Mouse (Mus musculus) heart, embryonic 13.5 days (tissue): ENCODE results near the gene Cdk4. TPM values are rescaled to one million over a fixed set of nuclear protein-coding genes. Genes with fewer than 3 reads are reported as not detected.
"Not testable (repeated sequence)": the region's sequence is repeated elsewhere in the genome, so short reads cannot be mapped to it uniquely, and the experiment has no call there.

ENCODE experiments used
- ATAC-seq: fragments of 200-750 bp; cut with Nextera tagmentation; 2 replicates; pipeline ENCODE4 v1.8.0; 2017; ENCODE audit warnings: moderate TSS enrichment; ENCODE audit not compliant: insufficient number of reproducible peaks, low FRiP score, low TSS enrichment; ENCODE audit errors: extremely low read depth
- H3K27ac ChIP-seq: fragments of 300-500 bp; sonication (generic); replicated peaks from 2 replicates; pipeline ENCODE4 v1.5.1; 2015; ENCODE audit warnings: moderate library complexity, mild to moderate bottlenecking, inconsistent platforms
- H3K27me3 ChIP-seq: fragments of 300-500 bp; sonication (generic); replicated peaks from 2 replicates; pipeline ENCODE4 v1.6.1; 2015; ENCODE audit warnings: mild to moderate bottlenecking, inconsistent platforms
- H3K36me3 ChIP-seq: fragments of 300-500 bp; sonication (generic); 2 replicates; pipeline ENCODE4 v1.6.1; 2015; ENCODE audit warnings: mild to moderate bottlenecking, inconsistent platforms
- H3K4me1 ChIP-seq: fragments of 300-500 bp; sonication (generic); 2 replicates; pipeline ENCODE4 v1.6.1; 2015; ENCODE audit warnings: inconsistent platforms
- H3K4me2 ChIP-seq: fragments of 300-500 bp; sonication (generic); 2 replicates; pipeline ENCODE4 v1.6.1; 2015; ENCODE audit warnings: inconsistent platforms, mild to moderate bottlenecking, moderate library complexity
- H3K4me3 ChIP-seq: fragments of 300-500 bp; sonication (generic); 2 replicates; pipeline ENCODE4 v1.5.1; 2015; ENCODE audit warnings: moderate library complexity, mild to moderate bottlenecking, inconsistent platforms
- H3K9ac ChIP-seq: fragments of 300-500 bp; sonication (generic); 2 replicates; pipeline ENCODE4 v1.6.1; 2015; ENCODE audit warnings: inconsistent platforms, mild to moderate bottlenecking, moderate library complexity
- H3K9me3 ChIP-seq: fragments of 300-500 bp; sonication (generic); 2 replicates; pipeline ENCODE4 v1.6.1; 2016; ENCODE audit warnings: inconsistent platforms
- WGBS: fragments of 180-500 bp; shearing (Covaris S2); methylation state at CpG from one replicate; pipeline ENCODE4 v1.1.7; 2015; ENCODE audit warnings: mixed read lengths; 5-methylcytosine and 5-hydroxymethylcytosine counted together
- polyA plus RNA-seq: library from polyadenylated mRNA; unstranded; fragments of >200 nt; fragmentation: Nextera tagmentation; extraction: Ambion mirVana; gene quantifications from 2 replicates; pipeline ENCODE4 v1.2.1, GENCODE M21; 2015

The Cdk4 gene
- polyA plus RNA-seq, 1 experiment from 2014 or later: 1,002 TPM

- no peak for ATAC-seq
- WGBS: 79% methylated on average over 9 of the region's 9 CpGs
Observed at GRCm38 (mm10) chr10:127068360-127069038, 5.2 kb downstream of the Cdk4 start.

GRCm38 (mm10) chr10:127069281-127070189, 6.2 kb downstream of the Cdk4 start:
- Histone ChIP-seq H3K9me3 (no peaks in the 10 kb centered on the region), H3K4me3 (peak overlapping the region; percentile 84), H3K4me2 (peak overlapping the region; percentile 95), H3K9ac (peak overlapping the region; percentile 89), H3K36me3 (peaks cover 42% of the 10 kb centered on the region), H3K27me3 (peaks cover 5% of the 10 kb centered on the region; the same call in 1 of the 2 replicates), H3K4me1 (peaks cover 41% of the 10 kb centered on the region), H3K27ac (peak overlapping the region; percentile 92)
- WGBS: 7% methylated on average over 30 of the region's 30 CpGs
- 0 out of 2 replicates have a peak, but pooled peaks have one; percentile 7 for ATAC-seq

More at GRCm38 (mm10) chr10:127068360-127069038, 5.2 kb downstream of the Cdk4 start:
- Histone ChIP-seq H3K9ac (peak overlapping the region; percentile 89), H3K36me3 (peaks cover 43% of the 10 kb centered on the region), H3K4me2 (peak overlapping the region; percentile 95), H3K4me1 (peaks cover 43% of the 10 kb centered on the region), H3K9me3 (no peaks in the 10 kb centered on the region), H3K27ac (peak overlapping the region; percentile 92; the same call in 1 of the 2 replicates), H3K4me3 (peak overlapping the region; percentile 84), H3K27me3 (peaks cover 2% of the 10 kb centered on the region; the same call in 1 of the 2 replicates)

- peak within 1 kb of the TSS; percentile 89 for H3K9ac ChIP-seq
- H3K36me3 ChIP-seq: peaks cover 33% of the 10 kb centered on the region
- peak within 1 kb of the TSS; percentile 84 for H3K4me3 ChIP-seq
- H3K27me3 ChIP-seq: peaks cover 13% of the 10 kb centered on the region
- H3K4me1 ChIP-seq: peaks cover 32% of the 10 kb centered on the region
- H3K4me2 ChIP-seq: peak within 1 kb of the TSS; percentile 95
- no peaks in the 10 kb centered on the region for H3K9me3 ChIP-seq
- WGBS: 2% methylated on average over 36 of the region's 36 CpGs
- peak; percentile 72; the same call in 1 of the 2 replicates for ATAC-seq
- peak within 1 kb of the TSS; percentile 92 for H3K27ac ChIP-seq
Observed at GRCm38 (mm10) chr10:127070190-127071121, 7.1 kb downstream of the Cdk4 start, which contains the start of gene Tspan31. Gene Tspan31, minus strand, starts transcription at chr10:127070264.

GRCm38 (mm10) chr10:127071203-127071602, 7.9 kb downstream of the Cdk4 start:
- H3K4me2 ChIP-seq: peak overlapping the region; percentile 95
- no peaks in the 10 kb centered on the region for H3K9me3 ChIP-seq
- H3K27ac ChIP-seq: no peak overlapping the region
- peaks cover 20% of the 10 kb centered on the region for H3K27me3 ChIP-seq
- WGBS: 71% methylated on average over 9 of the region's 9 CpGs
- peak overlapping the region; percentile 84 for H3K4me3 ChIP-seq
- peak overlapping the region; percentile 87 for H3K9ac ChIP-seq
- ATAC-seq: no peak
- peaks cover 25% of the 10 kb centered on the region for H3K4me1 ChIP-seq
- peaks cover 25% of the 10 kb centered on the region for H3K36me3 ChIP-seq

- H3K4me3 ChIP-seq, H3K27ac ChIP-seq, H3K4me2 ChIP-seq, ATAC-seq, H3K9ac ChIP-seq, H3K9me3 ChIP-seq: not testable (repeated sequence)
- Histone ChIP-seq H3K27me3 (peaks cover 31% of the 10 kb centered on the region), H3K4me1 (peaks cover 20% of the 10 kb centered on the region), H3K36me3 (peaks cover 15% of the 10 kb centered on the region)
- 76% methylated on average over 4 of the region's 4 CpGs for WGBS
Observed at GRCm38 (mm10) chr10:127072270-127072669, 8.9 kb downstream of the Cdk4 start.

- H3K4me1 ChIP-seq: peaks cover 20% of the 10 kb centered on the region
- H3K27ac ChIP-seq, H3K9ac ChIP-seq, ATAC-seq, H3K4me3 ChIP-seq, H3K4me2 ChIP-seq, H3K9me3 ChIP-seq, H3K36me3 ChIP-seq: not testable (repeated sequence)
- WGBS: 70% methylated on average over 2 of the region's 2 CpGs
- H3K27me3 ChIP-seq: peaks cover 38% of the 10 kb centered on the region
Observed at GRCm38 (mm10) chr10:127072969-127073368, 9.6 kb downstream of the Cdk4 start.

GRCm38 (mm10) chr10:127073981-127074380, 10.6 kb downstream of the Cdk4 start:
- no peak for ATAC-seq
- no peak overlapping the region for H3K4me2 ChIP-seq
- no peak overlapping the region for H3K27ac ChIP-seq
- H3K4me1 ChIP-seq: peaks cover 22% of the 10 kb centered on the region
- WGBS: 84% methylated on average over 1 of the region's 1 CpGs
- no peaks in the 10 kb centered on the region for H3K9me3 ChIP-seq
- H3K4me3 ChIP-seq: no peak overlapping the region
- H3K27me3 ChIP-seq: peaks cover 48% of the 10 kb centered on the region
- no peaks in the 10 kb centered on the region for H3K36me3 ChIP-seq
- no peak overlapping the region for H3K9ac ChIP-seq

- ATAC-seq: no peak
- H3K9me3 ChIP-seq: no peaks in the 10 kb centered on the region
- no peak within 1 kb of the TSS for H3K4me3 ChIP-seq
- peaks cover 27% of the 10 kb centered on the region for H3K4me1 ChIP-seq
- WGBS: 53% methylated on average over 9 of the region's 9 CpGs
- peaks cover 59% of the 10 kb centered on the region for H3K27me3 ChIP-seq
- no peak within 1 kb of the TSS for H3K27ac ChIP-seq
- no peaks in the 10 kb centered on the region for H3K36me3 ChIP-seq
- no peak within 1 kb of the TSS for H3K4me2 ChIP-seq
- no peak within 1 kb of the TSS for H3K9ac ChIP-seq
Observed at GRCm38 (mm10) chr10:127075080-127075479, 11.7 kb downstream of the Cdk4 start, which contains the start of gene Agap2. Gene Agap2, plus strand, starts transcription at chr10:127075284.

GRCm38 (mm10) chr10:127075651-127076050, 12.3 kb downstream of the Cdk4 start:
- H3K27me3 ChIP-seq: peaks cover 65% of the 10 kb centered on the region

GRCm38 (mm10) chr10:127076082-127076481, 12.7 kb downstream of the Cdk4 start:
- H3K4me2 ChIP-seq: no peak overlapping the region
- WGBS: 30% methylated on average over 4 of the region's 4 CpGs

More at GRCm38 (mm10) chr10:127075651-127076050, 12.3 kb downstream of the Cdk4 start:
- H3K9ac ChIP-seq: no peak overlapping the region
- no peaks in the 10 kb centered on the region for H3K9me3 ChIP-seq
- H3K36me3 ChIP-seq: no peaks in the 10 kb centered on the region
- no peak overlapping the region for H3K4me2 ChIP-seq
- no peak overlapping the region for H3K4me3 ChIP-seq
- 60% methylated on average over 8 of the region's 8 CpGs for WGBS
- peaks cover 31% of the 10 kb centered on the region for H3K4me1 ChIP-seq
- ATAC-seq: no peak
- H3K27ac ChIP-seq: no peak overlapping the region

More at GRCm38 (mm10) chr10:127076082-127076481, 12.7 kb downstream of the Cdk4 start:
- no peak overlapping the region for H3K27ac ChIP-seq
- H3K27me3 ChIP-seq: peaks cover 69% of the 10 kb centered on the region
- H3K36me3 ChIP-seq: no peaks in the 10 kb centered on the region
- H3K4me1 ChIP-seq: peaks cover 32% of the 10 kb centered on the region
- ATAC-seq: no peak
- no peak overlapping the region for H3K4me3 ChIP-seq
- H3K9ac ChIP-seq: no peak overlapping the region
- H3K9me3 ChIP-seq: no peaks in the 10 kb centered on the region
